Mouse (Mus musculus) thymus, postnatal 25 days (tissue): Measurements from ENCODE around the gene Crybg1.

Experiments
- DNase-seq: peaks from one replicate; pipeline ENCODE4 v3.0.0; 2022

Crybg1 gene

DNA sequence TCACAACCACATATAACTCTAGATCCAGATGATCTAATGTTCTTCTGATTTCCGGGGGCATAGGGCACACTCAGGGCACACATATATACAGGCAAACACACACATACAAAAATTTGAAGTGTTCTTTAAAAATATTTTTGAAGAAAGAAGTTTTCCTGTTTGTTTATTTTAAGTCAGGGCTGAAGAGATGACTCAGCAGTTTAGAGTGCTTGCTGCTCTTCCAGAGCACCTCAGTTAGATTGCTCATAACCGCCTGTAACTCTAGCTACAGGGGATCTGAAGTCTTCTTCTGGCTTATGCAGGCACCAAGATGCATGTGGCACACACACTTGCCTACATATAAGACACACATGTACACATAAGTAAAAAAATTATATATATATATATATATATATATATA lies 56.9 kb downstream of the Crybg1 start:
- DNase-seq: no peak

DNA sequence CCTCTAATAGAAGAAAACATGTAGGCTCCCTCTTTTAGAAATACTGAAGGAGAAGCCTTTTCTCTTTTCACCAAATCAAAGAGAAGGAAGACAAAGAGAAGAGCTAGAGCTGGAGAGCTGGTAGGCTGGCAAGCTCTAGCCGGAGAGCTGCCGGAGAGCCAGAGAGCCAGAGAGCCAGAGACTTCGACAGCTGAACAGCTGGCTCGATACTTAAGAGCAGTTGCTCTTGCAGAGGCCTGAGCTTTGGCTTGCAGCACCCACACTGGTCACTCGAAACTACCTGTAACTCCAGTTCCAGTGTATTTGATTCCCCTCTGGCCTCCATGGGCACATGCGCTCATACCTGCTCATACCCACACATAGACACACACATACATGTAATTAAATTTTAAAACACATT lies 68.3 kb downstream of the Crybg1 start:
- DNase-seq: no peak

DNA sequence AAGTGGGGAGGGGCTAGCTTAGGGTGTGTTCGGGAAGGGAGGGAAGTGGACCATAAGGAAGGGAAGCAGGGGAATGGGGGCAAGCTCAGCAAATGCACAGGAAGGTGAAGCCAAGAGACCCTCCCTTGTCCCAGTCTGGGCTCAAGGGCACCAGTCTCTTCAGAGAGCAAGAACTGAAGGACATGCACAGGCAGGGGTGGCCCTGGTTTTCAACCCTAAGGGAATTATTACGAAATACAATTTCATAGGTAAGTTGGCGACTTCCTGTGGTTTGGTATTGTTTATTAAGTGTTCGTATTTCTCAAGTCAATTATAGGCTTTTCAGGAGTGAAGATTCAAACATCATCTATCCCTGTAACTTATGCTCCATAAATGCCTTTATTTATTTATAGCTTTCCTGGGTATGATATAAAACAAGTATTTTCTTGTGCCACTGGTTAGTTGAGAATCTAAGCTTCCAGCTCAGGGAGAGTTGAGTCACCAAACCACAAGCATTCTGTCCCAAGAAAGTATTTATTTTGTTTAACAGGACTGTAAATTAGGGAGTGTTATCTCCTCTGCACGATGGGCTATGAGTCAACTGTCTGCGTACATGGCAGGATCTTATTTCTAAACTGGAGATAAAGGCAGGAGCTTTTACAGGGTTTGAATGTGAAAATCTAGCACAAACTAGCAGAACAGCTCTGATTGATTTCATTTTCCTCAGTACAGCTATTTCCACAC lies 69.7 kb downstream of the Crybg1 start:
- no peak for DNase-seq

DNA sequence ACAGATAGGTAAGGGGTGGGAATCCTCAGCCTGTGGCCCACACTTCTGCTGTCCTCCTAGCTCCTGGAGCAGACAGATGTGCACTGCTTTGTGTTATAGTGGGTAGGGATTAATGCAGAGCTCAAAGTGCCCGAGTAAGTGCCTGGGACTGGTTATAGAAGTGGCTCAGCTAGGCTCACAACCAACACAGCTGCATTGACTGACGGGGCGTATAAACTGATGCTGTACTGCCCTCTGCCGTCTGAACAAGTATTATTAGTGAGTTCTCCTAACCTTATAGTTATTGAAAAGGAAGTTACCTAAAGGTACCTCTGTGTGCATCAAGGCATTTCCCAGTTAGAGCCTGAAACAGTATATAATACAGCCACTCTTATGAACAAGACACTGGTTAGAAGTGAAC lies 77.6 kb downstream of the Crybg1 start:
- peak; percentile 68 for DNase-seq

DNA sequence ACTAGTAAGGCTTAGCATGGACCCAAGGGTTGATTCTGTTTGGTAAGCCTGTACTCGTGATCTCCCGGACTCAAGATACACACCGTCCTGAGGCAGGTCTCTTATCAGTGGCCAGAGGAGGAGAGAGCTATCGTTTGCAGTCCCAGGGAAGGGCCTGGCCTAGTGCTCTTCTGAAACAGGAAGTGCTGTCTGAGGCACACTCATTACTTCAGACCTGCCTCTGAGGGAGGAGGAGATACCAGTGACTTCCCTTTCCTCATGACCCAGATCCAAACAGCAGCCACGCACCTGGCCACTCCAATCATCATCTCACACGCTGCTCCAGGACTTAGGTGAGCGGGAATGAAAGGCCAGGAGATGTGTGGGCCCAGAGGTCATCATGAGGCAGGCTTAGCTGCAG lies 79.5 kb downstream of the Crybg1 start:
- DNase-seq: peak; percentile 21

DNA sequence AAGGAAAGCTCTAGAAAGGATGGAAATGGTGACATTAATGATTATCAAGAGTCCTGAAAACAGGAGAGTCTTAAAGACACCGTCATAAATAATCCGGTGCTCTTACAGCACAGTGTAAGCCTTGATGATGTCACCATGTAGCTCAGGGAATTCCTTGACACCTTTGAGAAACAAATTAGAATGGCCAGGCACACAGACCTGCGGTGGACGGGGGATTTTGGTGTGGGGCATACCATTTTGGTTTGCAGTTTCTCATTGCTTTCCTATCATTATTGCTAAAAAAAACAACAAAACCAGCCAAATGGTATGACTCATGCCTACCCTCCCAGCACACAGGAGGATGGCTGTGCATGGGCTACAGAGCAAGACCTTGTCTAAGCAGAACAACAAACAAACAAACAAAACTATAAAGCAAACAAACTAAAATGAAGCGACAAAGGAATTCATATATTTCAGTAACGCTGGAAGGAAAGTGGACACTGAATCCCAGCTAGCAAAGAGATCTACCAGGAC lies 82.7 kb downstream of the Crybg1 start:
- DNase-seq: no peak

DNA sequence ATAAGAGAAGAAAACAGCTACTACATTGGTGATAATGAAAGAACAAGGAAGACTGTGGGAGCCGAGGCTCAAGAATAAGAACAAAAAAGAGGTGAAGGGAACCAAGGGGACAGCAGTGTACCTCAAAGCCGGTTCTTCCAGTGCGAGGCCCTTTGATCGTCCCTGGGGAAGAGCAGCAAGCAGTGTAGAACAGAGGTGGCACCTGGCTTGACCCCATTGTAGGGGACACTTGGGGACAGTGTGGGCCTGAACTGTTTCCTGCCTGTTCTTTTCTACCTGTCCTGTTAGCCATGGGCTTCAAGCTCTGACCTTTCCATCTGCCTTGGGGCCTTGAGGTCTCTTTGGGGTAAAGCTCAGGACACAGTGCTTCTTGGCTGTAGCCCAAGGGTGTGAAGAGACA lies 85.7 kb downstream of the Crybg1 start:
- DNase-seq: no peak

DNA sequence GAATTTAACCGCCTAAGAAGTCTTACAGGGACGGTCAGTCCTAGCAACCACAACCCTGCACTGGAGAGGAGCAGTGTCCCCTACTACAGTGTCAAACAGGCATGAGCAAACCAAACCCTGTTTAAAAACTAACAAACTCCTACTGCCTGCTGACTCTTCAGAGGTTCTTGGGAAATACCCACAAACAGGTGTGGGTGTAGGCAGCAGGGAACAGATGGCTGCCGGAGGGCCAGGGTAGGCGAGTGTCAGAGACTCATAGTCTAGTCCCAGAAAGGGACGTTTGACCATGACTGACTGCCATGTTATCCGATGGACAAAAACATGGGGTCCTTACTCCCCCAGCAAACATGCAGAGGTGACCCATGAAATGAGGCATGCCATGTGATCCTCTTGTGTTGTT lies 97.7 kb downstream of the Crybg1 start:
- DNase-seq: no peak

DNA sequence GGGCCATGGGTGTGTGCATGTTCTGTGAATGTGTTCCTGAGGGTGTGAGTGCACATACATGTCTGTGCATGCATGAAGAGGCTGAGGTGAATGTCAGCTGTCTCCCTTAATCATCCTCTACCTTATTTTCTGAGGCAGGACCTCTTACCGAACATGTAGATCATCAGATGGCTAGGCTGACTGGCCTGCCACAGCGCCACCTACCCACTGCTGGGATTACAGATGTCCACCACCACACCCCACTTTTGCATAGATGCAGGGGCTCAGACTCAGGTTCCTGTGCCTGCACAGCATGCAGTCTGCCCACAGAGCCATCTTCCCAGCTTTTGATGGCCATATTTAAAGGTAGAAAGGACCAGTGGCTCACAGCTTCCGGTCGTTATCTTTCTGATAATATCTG lies 103.9 kb downstream of the Crybg1 start:
- peak; percentile 12 for DNase-seq

DNA sequence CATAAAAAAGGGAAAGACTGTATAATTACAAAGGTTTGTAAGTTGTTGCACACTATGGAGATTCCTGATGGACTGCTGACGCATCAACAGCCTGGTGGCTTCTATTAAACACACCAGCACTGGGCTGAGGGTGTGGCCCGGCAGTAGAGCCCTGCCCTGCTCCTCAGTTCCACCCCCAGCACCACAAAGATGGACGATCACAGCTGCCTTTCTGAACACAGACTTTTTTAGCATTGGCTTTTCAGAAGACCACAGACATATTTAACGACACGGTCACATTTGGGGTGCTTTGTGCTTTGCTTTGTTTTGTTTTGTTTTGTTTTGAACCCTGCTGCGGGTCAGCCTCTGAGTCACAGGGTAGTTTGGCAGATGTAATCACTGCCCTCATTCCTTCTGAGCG lies 105.0 kb downstream of the Crybg1 start:
- no peak for DNase-seq

DNA sequence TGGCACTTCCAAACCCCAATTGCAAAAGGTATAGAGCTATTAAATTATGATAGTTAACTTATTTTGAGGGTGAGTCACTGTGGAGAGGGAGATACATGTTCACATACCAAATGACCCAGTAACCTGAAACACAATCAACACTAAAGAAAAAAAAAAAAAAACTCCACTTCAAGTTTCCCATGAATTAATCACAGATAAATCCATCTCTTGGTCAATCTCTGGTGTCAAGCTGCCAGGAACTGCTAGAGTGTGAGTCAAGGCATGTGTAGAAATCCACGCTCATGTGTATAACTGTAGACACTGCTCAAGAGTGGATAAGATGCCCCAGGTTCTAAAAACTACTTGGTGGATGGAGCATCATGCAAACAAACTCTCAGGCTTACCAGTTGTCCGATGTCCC lies 109.5 kb downstream of the Crybg1 start:
- no peak for DNase-seq

DNA sequence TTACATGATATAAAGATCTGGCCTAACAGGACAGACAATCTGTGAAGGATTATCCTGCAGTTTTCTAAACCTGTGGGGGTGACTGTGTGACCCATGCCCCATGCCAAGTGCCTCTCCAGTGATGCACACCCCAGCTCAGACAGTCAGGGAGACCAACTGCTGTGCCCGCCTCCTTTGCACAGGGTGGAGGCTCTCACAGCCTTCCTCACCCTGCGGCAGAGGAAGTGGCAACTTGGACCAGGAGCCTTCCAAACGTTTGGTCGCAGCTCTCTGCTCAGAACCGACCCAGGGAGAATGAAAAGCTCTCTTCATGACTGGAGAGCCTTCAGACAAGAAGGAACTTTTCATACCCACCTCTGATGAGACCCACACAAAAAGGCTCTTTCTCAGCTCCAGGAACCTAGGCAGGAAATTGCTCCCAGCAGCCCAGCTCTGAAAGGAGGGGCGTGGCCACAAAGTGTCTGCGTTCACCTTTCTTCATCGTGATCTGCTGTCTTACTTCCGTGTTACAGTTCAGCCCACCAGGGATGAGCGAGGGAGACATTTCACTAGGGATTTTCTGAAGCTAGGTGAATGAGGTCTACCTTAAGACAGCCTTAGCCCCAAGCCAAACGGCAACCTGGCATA lies 110.6 kb downstream of the Crybg1 start:
- DNase-seq: peak; percentile 61

DNA sequence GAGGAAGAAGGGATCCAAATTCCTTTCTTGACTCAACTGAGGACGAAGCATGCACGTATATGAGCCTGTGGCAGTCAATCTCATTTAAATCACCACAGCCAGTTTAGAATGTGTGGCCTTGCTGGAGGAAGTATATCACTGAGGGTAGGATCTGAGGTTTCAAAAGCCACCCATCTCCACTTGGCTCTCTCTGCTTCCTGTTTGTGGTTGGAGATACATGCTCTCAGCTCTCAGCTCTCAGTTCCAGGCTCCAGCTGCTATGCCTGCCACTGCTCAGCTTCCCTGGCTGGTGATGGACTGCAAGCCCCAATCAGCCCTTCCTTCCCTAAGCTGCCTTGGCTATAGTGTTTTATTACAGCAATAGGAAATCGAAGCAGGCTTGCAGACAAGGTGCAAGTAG lies 119.1 kb downstream of the Crybg1 start:
- no peak for DNase-seq

DNA sequence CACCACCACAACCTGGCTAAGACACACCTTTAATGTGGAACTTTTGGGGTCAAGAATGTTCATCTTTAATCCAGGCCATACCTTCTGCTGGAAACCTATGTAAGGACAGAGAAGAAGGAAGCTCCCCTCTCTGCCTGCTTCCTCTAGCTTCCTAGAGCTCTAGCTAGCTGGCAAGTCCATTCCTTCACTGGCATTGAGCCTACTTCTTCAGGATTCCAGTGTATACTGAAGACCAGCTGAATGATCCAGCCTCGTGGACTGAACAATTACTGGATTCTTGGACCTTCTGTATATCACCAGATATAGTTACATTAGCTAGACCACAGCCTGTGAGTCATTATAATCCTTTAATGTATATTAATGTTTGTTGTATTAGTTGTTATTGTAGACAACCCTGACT lies 121.4 kb downstream of the Crybg1 start:
- DNase-seq: no peak

DNA sequence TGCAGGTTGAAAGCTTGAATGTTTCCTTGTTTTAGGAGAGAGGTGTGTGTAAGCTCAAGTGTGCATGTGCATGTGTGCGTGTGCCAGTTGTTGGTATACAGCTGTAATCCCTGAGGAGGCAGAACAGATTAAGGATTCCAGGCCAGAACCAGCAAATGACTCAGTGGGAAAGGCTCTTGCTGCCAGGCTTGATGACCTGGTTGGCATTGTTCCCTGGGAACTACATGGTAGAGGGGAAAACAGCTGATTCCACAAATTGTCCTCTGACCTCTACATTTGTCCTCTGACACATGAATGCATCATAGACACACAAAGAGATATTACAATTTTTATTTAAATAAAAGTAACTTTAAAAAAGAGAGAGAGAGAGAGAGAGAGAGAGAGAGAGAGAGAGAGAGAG lies 122.5 kb downstream of the Crybg1 start:
- DNase-seq: no peak

DNA sequence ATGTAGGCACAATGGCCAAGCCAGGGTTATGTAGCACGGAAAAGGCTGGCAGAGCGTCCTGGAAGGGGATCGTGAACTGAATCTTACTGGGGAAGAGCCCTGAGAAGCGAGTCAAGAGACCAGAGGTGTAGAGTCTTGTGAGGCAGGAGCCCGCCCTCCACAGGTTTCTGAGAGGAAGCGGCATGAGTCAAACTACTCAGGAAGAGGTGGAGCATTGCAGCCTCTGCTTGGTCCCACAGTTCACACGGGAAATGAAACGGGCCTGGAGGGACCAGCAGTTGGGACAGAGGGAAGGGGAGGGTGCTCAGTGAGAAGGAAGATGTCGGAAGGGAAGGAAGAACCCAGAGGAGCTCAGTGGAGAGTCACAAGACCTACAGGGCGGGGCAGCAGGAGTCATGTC lies 123.9 kb downstream of the Crybg1 start:
- peak; percentile 4 for DNase-seq

DNA sequence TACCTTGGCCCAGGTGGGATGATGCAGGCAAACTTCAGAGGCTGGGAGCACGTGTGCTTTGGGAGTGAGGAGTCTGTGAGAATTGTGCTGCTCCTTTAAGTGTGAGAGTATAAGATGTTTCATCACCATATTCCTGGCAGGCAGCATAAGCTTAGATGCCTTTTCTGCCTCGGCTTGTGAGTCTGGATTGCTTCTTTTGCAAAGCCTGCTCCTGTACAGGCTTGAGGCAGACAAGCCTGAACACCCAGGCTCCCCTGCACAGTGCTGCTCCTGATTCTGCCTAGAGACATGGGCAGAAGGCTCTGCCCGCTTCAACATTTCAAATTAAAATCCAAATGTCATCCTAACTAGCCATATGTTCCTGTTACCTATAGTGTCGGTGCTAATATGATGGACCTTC lies 128.5 kb downstream of the Crybg1 start:
- DNase-seq: no peak

DNA sequence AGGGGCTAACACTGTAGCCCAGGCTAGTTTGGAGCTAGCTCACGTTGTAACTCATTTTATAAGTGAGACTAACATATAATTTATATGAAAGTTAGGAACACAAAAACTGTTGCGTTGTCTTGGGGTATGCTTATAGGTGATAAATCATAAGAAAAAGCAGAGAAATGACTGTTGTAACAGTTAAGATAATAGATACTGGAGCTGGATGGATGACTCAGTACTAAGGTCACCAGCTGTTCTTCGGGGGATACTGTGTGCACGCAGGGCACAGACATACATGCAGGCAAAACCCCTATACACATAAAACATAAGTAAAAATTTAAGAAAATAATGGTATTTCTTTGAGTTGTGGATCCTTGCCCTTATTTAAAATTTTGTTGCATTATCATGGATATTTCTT lies 130.1 kb downstream of the Crybg1 start:
- DNase-seq: no peak

DNA sequence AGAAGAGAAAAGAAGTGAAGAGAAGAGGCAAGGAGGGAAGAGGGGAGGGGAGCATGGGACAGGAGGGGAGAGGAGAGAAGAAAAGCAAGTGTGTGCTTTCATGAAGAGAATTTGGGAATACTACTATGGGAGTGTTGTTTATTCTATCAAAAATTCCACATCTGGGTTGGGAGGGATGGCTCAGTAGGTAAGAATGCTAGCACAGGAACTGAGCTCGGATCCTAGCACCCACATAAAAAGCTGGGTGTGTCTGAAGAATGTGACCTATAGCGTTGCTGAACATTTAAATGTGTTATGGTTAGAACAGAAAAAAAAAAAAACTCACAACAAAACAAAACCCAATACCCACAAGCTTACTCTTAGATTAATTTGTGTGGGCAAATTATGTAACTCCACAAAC lies 133.0 kb downstream of the Crybg1 start:
- DNase-seq: no peak

DNA sequence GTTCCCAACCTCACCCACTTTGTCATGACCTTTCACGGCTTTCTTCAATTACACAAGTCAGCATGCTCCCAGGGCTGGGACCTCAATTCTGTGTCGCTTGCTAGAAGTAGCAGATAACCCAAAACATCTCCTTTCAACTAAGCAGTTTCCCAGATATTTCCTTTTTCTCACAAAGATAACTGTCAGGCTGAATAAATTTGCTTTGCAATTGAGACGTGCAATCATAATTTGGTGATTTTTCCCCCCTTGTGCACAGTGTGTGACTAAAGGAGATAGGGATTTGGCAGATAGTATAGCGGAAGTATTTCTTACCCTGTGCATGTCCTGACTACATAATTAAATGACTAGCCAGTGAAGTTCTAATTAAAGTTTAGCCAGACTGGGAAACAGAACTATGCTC lies 134.8 kb downstream of the Crybg1 start:
- DNase-seq: no peak

DNA sequence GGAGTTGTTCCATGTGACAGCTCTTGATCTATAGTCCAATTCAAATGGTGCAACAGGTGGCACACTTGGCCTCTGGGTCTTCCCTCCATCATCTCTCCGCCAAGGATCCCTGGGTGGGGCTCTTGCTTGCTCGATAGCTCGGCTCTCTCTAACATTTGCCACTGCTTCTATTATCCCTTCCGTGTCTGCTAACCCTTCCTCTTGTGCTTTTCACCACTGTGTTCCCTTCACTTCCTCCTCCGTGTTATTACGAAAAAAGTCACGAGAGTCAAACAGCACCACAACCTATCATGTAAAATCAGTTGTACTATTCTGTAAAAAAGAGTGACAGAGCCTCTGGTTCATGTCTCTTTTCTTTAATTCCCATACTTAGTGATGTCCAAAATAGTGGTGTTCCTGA lies 137.2 kb downstream of the Crybg1 start:
- DNase-seq: no peak

DNA sequence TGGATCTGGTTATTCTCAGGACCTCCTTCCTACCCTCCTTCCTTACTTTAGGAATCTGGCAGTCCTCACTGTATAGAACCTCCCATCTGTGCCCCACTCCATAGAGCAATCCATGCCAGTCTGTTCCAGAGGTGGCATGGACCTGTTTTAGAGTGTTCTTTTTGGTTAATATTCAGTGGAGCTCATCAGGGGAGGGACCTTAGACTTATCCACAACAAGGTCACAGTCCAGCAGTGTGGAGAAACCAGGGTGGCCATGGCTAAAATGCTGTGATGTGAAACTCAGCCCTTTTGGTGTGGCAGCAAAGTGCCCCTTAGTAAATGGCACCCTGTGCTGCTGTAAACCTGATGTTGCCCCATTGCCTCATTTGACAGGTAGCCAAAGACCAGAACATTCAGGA lies 139.8 kb downstream of the Crybg1 start:
- no peak for DNase-seq

DNA sequence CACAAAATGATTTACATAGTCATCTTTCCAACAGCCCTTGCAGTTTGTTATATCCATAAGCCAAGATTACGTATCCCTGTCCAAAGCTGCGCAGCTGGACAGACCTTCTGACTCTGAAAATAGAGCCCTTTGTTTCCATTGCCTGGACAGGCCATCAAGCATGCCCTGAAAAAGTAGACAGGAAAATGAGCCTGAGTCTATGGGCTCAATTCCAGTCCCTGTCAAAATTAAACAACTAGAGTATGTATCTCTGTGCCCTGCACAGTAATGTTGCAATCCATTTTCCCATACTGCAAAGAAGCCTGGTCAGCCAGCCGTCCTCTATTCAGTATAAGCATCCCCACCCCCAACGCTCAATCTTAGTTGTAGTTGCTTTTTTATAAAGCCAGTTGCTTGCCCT lies 141.8 kb downstream of the Crybg1 start:
- no peak for DNase-seq

DNA sequence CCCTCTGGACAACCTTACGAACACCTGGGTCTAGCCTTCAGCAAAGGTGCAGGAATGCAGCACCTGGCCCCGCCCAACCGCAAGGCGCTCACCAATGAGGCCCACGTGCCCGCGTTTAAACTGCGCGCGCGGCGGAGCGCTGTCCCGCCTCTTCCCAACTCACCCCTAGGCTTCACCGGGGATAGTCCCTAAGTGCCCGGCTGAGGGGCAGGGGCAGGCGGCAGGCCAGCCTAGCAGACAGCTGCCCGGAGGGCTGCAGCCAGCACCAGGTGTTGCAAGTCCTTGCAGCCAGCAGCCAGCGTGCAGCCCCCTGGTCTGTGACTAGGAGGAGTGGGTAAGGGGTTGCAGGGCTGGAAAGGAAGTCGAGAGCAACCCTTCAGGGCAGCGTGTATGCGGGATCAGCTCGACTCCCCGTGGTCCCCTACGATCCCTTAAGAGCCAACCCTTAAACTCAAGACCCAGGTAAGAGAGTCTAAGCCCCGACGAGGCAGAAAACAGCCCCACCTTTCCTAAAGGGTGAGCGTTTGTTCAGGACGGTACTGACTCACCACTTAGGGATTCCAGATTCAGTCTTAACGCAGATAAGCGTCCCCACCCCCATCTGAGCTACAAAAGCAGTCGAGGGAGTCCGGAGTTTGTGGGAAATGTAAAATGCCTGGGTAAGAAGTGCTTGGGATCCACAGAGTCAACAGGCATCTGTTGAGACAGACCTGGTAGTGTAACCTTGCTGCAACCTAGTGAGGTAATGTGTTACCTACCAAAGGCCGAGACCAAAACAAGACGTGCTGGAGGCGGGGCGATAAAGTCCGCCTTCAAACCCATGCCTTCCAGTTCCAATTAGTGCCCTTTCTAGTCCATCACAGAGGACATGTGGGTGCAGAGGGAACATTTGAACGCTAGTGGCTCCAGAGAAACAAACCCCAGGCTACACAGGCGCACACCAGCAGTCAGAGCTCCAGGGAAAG lies 142.7 kb downstream of the Crybg1 start:
- DNase-seq: peak; percentile 33
